Mouse (Mus musculus): ENCODE measurements at regions not wholly inside any gene's neighbourhood (a gene's known extent, or its start where the extent isn't known, plus 50 kb on each side); places are given as distances from the start of the nearest gene placed in this dataset.

GRCm38 (mm10) chr2:48420791-48421190 lies 393.1 kb upstream of the Acvr2a start:
- Histone ChIP-seq H3K4me1 (ENCODE audit: control insufficient read depth, insufficient read depth, insufficient read length, low read length) (peaks cover 10% of the 10 kb centered on the region), H3K27ac (replicated peaks; ENCODE audit: low read depth, low read length) (no peak overlapping the region)

GRCm38 (mm10) chr2:48423861-48424442 lies 390.0 kb upstream of the Acvr2a start:
- Histone ChIP-seq H3K27ac (replicated peaks; ENCODE audit: low read depth, low read length) (no peak overlapping the region), H3K4me1 (ENCODE audit: control insufficient read depth, insufficient read depth, insufficient read length, low read length) (peaks cover 13% of the 10 kb centered on the region), H3K4me3 (ENCODE audit: insufficient read depth, low read depth, low read length) (no peak overlapping the region)

More at GRCm38 (mm10) chr2:48420791-48421190, 393.1 kb upstream of the Acvr2a start:
- H3K4me3 ChIP-seq (ENCODE audit: insufficient read depth, low read depth, low read length) = no peak overlapping the region

- Histone ChIP-seq H3K27ac (replicated peaks; ENCODE audit: low read depth, low read length) (no peak overlapping the region), H3K4me3 (ENCODE audit: insufficient read depth, low read depth, low read length) (no peak overlapping the region), H3K4me1 (ENCODE audit: control insufficient read depth, insufficient read depth, insufficient read length, low read length) (peaks cover 13% of the 10 kb centered on the region)
Measured at GRCm38 (mm10) chr2:48424562-48424961, 389.3 kb upstream of the Acvr2a start.

- Histone ChIP-seq H3K4me3 (ENCODE audit: insufficient read depth, low read depth, low read length) (no peak overlapping the region), H3K27ac (replicated peaks; ENCODE audit: low read depth, low read length) (no peak overlapping the region), H3K4me1 (ENCODE audit: control insufficient read depth, insufficient read depth, insufficient read length, low read length) (peaks cover 13% of the 10 kb centered on the region)
Measured at GRCm38 (mm10) chr2:48425200-48426090, 388.5 kb upstream of the Acvr2a start.

GRCm38 (mm10) chr2:48432545-48432944 lies 381.4 kb upstream of the Acvr2a start:
- H3K27ac ChIP-seq (replicated peaks; ENCODE audit: low read depth, low read length) = no peak overlapping the region

GRCm38 (mm10) chr2:48441296-48441990 lies 372.5 kb upstream of the Acvr2a start:
- no peak overlapping the region for H3K27ac ChIP-seq (replicated peaks; ENCODE audit: low read depth, low read length)
- peaks cover under 1% of the 10 kb centered on the region; the same call in 1 of the 2 replicates for H3K4me1 ChIP-seq (ENCODE audit: control insufficient read depth, insufficient read depth, insufficient read length, low read length)
- H3K4me3 ChIP-seq (ENCODE audit: insufficient read depth, low read depth, low read length) = no peak overlapping the region

More at GRCm38 (mm10) chr2:48432545-48432944, 381.4 kb upstream of the Acvr2a start:
- no peak overlapping the region for H3K4me3 ChIP-seq (ENCODE audit: insufficient read depth, low read depth, low read length)
- no peaks in the 10 kb centered on the region for H3K4me1 ChIP-seq (ENCODE audit: control insufficient read depth, insufficient read depth, insufficient read length, low read length)

GRCm38 (mm10) chr2:48441991-48442544 lies 371.8 kb upstream of the Acvr2a start:
- no peak overlapping the region for H3K4me3 ChIP-seq (ENCODE audit: insufficient read depth, low read depth, low read length)
- no peak overlapping the region for H3K27ac ChIP-seq (replicated peaks; ENCODE audit: low read depth, low read length)
- peaks cover 3% of the 10 kb centered on the region; the same call in 1 of the 2 replicates for H3K4me1 ChIP-seq (ENCODE audit: control insufficient read depth, insufficient read depth, insufficient read length, low read length)

GRCm38 (mm10) chr2:48445898-48446604 lies 367.9 kb upstream of the Acvr2a start:
- H3K4me1 ChIP-seq (ENCODE audit: control insufficient read depth, insufficient read depth, insufficient read length, low read length) = peaks cover 9% of the 10 kb centered on the region; the same call in 1 of the 2 replicates

GRCm38 (mm10) chr2:48446617-48447016 lies 367.3 kb upstream of the Acvr2a start:
- H3K27ac ChIP-seq (replicated peaks; ENCODE audit: low read depth, low read length) = no peak overlapping the region
- no peak overlapping the region for H3K4me3 ChIP-seq (ENCODE audit: insufficient read depth, low read depth, low read length)
- H3K4me1 ChIP-seq (ENCODE audit: control insufficient read depth, insufficient read depth, insufficient read length, low read length) = peaks cover 9% of the 10 kb centered on the region; the same call in 1 of the 2 replicates

More at GRCm38 (mm10) chr2:48445898-48446604, 367.9 kb upstream of the Acvr2a start:
- no peak overlapping the region for H3K4me3 ChIP-seq (ENCODE audit: insufficient read depth, low read depth, low read length)
- no peak overlapping the region for H3K27ac ChIP-seq (replicated peaks; ENCODE audit: low read depth, low read length)

GRCm38 (mm10) chr2:48449165-48449842 lies 364.6 kb upstream of the Acvr2a start:
- 0 out of 2 replicates have a peak overlapping the region, but pooled peaks have one; percentile 4 for H3K27ac ChIP-seq (replicated peaks; ENCODE audit: low read depth, low read length)
- H3K4me1 ChIP-seq (ENCODE audit: control insufficient read depth, insufficient read depth, insufficient read length, low read length) = peaks cover 9% of the 10 kb centered on the region; the same call in 1 of the 2 replicates
- no peak overlapping the region for H3K4me3 ChIP-seq (ENCODE audit: insufficient read depth, low read depth, low read length)

GRCm38 (mm10) chr2:48456072-48457040 lies 357.6 kb upstream of the Acvr2a start:
- Histone ChIP-seq H3K4me1 (ENCODE audit: control insufficient read depth, insufficient read depth, insufficient read length, low read length) (peaks cover 3% of the 10 kb centered on the region), H3K27ac (replicated peaks; ENCODE audit: low read depth, low read length) (no peak overlapping the region), H3K4me3 (ENCODE audit: insufficient read depth, low read depth, low read length) (no peak overlapping the region)

GRCm38 (mm10) chr2:48457117-48457516 lies 356.8 kb upstream of the Acvr2a start:
- Histone ChIP-seq H3K4me1 (ENCODE audit: control insufficient read depth, insufficient read depth, insufficient read length, low read length) (peaks cover 3% of the 10 kb centered on the region), H3K4me3 (ENCODE audit: insufficient read depth, low read depth, low read length) (no peak overlapping the region), H3K27ac (replicated peaks; ENCODE audit: low read depth, low read length) (no peak overlapping the region)

- no peak overlapping the region for H3K27ac ChIP-seq (replicated peaks; ENCODE audit: low read depth, low read length)
- no peak overlapping the region for H3K4me3 ChIP-seq (ENCODE audit: insufficient read depth, low read depth, low read length)
Measured at GRCm38 (mm10) chr2:48465483-48465882, 348.4 kb upstream of the Acvr2a start.

More at GRCm38 (mm10) chr2:48465483-48465882, 348.4 kb upstream of the Acvr2a start:
- H3K4me1 ChIP-seq (ENCODE audit: control insufficient read depth, insufficient read depth, insufficient read length, low read length) = peaks cover 7% of the 10 kb centered on the region
